Mouse (Mus musculus) midbrain, postnatal 0 days (tissue): ENCODE data around the gene Lnx2. TPM values are rescaled to one million over a fixed set of nuclear protein-coding genes. Genes with fewer than 3 reads are reported as not detected.

Source experiments
- ATAC-seq: fragments of 200-750 bp; cut with Nextera tagmentation; 2 replicates; pipeline ENCODE4 v1.8.0; 2017; ENCODE audit warnings: moderate number of reproducible peaks, mild to moderate bottlenecking, moderate TSS enrichment, moderate library complexity; ENCODE audit not compliant: low FRiP score
- DNase-seq: peaks from one replicate; pipeline ENCODE4 v3.0.0-alpha.2; 2015; ENCODE audit warnings: low spot score
- H3K27ac ChIP-seq: fragments of 300-500 bp; sonication (generic); 2 replicates; pipeline ENCODE4 v1.5.1; 2014; ENCODE audit warnings: low read depth, mild to moderate bottlenecking, low read length, mixed read lengths
- H3K27me3 ChIP-seq: fragments of 300-500 bp; sonication (generic); 2 replicates; pipeline ENCODE4 v1.6.1; 2014; ENCODE audit warnings: low read length, control low read depth, mixed read lengths; ENCODE audit not compliant: insufficient read depth
- H3K36me3 ChIP-seq: fragments of 300-500 bp; sonication (generic); 2 replicates; pipeline ENCODE4 v1.6.1; 2014; ENCODE audit warnings: low read length, control low read depth, mixed read lengths; ENCODE audit not compliant: insufficient read depth
- H3K4me1 ChIP-seq: fragments of 300-500 bp; sonication (generic); 2 replicates; pipeline ENCODE4 v1.6.1; 2014; ENCODE audit warnings: mild to moderate bottlenecking, control low read depth, antibody characterized with exemption, low read length, mixed read lengths; ENCODE audit not compliant: insufficient read depth
- H3K4me2 ChIP-seq: fragments of 300-500 bp; sonication (generic); 2 replicates; pipeline ENCODE4 v1.6.1; 2014; ENCODE audit warnings: low read depth, mild to moderate bottlenecking, low read length, mixed read lengths; ENCODE audit not compliant: poor library complexity, severe bottlenecking
- H3K4me3 ChIP-seq: fragments of 300-500 bp; sonication (generic); 2 replicates; pipeline ENCODE4 v1.5.1; 2014; ENCODE audit warnings: low read depth, mild to moderate bottlenecking, low read length, moderate library complexity
- H3K9ac ChIP-seq: fragments of 300-500 bp; sonication (generic); replicated peaks from 2 replicates; pipeline ENCODE4 v1.6.1; 2014; ENCODE audit warnings: mild to moderate bottlenecking, low read length, moderate library complexity, mixed read lengths; ENCODE audit not compliant: poor library complexity, severe bottlenecking
- H3K9me3 ChIP-seq: fragments of 300-500 bp; sonication (generic); 2 replicates; pipeline ENCODE4 v1.6.1; 2016; ENCODE audit warnings: low read length, control low read depth
- CTCF ChIP-seq: IDR thresholded peaks from 2 replicates; pipeline ENCODE4 v1.5.1; 2016; ENCODE audit warnings: antibody characterized with exemption, mild to moderate bottlenecking
- WGBS: fragments of 180-500 bp; shearing (Covaris S2); extraction: QIAGEN DNeasy Blood & Tissue Kit; methylation state at CpG from one replicate; pipeline ENCODE4 v1.1.7; 2014; 5-methylcytosine and 5-hydroxymethylcytosine counted together
- polyA plus RNA-seq: library from polyadenylated mRNA; unstranded; fragments of >200 nt; fragmentation: Nextera tagmentation; extraction: Ambion mirVana; gene quantifications from 2 replicates; pipeline ENCODE4 v1.2.1, GENCODE M21; 2015
- total RNA-seq: library from RNA; depleted of rRNA; stranded (reverse); fragments of >200 nt; gene quantifications from 2 replicates; pipeline ENCODE4 v1.2.3, GENCODE M21; 2014

Lnx2 gene
- total and polyA plus RNA-seq, 2 experiments from 2014 or later, result 2.9 to 5.6 TPM

DNA sequence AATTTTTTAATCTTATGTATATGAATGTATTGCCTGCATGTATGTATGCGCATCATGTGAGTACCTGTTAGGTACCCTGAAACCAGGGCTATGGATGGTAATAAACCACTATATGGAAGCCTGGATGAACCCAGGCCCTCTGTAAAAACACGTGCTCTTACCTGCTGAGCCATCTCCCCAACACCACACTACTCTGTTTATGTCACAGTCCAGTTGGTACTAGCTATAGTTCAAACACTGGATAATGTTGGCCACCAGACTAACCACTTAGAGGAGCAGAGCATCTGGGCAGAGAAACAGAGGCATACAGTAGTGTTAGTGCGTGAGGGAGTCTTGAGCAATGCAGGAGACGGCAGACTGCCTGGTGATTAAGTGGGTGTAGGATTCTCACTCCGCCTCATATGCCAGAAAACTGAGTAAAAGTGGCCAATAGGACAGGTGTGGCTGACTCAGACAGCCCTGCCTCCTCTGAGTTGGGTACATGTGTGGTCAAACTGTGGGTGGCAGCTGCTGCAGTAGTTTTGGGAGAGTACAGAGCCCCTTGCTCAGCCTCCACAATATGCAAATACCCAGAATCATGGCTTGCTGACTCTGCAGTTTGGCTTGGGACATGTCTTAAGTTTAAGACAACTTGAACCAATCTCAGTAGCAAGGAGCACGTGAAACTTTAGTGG is 20.7 kb downstream of the Lnx2 start:
- DNase-seq (no peak), ATAC-seq (no peak)
- H3K9ac ChIP-seq, result no peak overlapping the region
- no peak overlapping the region for H3K4me3 ChIP-seq
- H3K4me1 ChIP-seq, result peaks cover 4% of the 10 kb centered on the region; the same call in 1 of the 2 replicates
- TF ChIP-seq CTCF, result no peak
- H3K9me3 ChIP-seq, result no peaks in the 10 kb centered on the region
- H3K4me2 ChIP-seq, result no peak overlapping the region
- H3K27ac ChIP-seq, result no peak overlapping the region
- no peaks in the 10 kb centered on the region for H3K27me3 ChIP-seq
- WGBS, result 93% methylated on average over 6 of the region's 6 CpGs
- H3K36me3 ChIP-seq, result no peaks in the 10 kb centered on the region

DNA sequence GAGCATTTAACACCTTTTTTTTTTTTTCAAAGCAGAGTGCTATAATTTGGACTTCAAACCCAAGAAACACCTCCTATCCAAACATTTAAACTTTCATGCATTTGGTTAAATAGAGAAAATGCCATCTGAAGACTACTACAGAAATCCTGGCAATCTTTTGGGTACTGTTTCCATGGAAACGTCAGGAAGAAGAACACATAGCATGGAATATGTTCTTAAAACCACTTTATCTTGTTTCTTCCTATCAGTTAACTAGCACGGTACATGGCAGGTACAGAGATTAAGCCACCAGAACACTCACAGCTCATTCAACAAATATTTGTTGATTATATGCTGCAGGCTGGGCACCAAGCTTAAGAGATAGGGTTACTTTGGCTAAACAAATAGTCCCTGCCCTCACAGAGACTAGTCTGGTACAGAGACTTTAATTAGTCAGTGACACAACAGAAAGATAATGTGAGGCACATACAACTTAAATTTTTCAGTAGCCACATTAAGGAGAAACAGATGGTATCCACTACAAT is 21.6 kb downstream of the Lnx2 start:
- Histone ChIP-seq H3K9ac (no peak overlapping the region), H3K27me3 (no peaks in the 10 kb centered on the region), H3K27ac (no peak overlapping the region), H3K36me3 (no peaks in the 10 kb centered on the region), H3K4me3 (no peak overlapping the region), H3K9me3 (no peaks in the 10 kb centered on the region), H3K4me1 (peaks cover 4% of the 10 kb centered on the region; the same call in 1 of the 2 replicates), H3K4me2 (no peak overlapping the region)
- ATAC-seq (no peak), DNase-seq (no peak)
- WGBS, result 48% methylated on average over 2 of the region's 2 CpGs
- TF ChIP-seq CTCF, result no peak

DNA sequence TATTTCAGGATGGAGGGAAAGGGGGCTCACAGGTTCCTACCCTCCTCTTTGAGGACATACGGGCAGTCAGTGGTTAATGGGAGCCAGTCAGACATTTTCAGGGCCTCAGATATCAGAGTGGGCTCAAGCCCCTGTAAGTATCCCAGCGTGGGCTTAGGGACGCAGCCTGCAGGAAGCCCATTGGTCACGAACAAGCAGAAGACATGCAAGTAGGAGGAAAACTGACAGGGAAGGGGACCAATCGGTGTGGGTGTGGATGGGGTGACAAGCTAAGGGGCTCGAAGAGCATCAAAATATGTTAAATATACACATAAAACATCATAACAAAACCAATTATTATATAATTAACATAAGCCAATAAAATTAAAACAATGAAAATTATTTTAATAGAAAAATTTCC is 22.1 kb downstream of the Lnx2 start:
- 87% methylated on average over 6 of the region's 6 CpGs for WGBS
- Histone ChIP-seq H3K4me3 (no peak overlapping the region), H3K27ac (no peak overlapping the region), H3K9ac (no peak overlapping the region), H3K27me3 (no peaks in the 10 kb centered on the region), H3K4me2 (no peak overlapping the region), H3K9me3 (no peaks in the 10 kb centered on the region), H3K36me3 (no peaks in the 10 kb centered on the region), H3K4me1 (peaks cover 4% of the 10 kb centered on the region; the same call in 1 of the 2 replicates)
- no peak for TF ChIP-seq CTCF
- no peak for DNase-seq
- ATAC-seq, result no peak

DNA sequence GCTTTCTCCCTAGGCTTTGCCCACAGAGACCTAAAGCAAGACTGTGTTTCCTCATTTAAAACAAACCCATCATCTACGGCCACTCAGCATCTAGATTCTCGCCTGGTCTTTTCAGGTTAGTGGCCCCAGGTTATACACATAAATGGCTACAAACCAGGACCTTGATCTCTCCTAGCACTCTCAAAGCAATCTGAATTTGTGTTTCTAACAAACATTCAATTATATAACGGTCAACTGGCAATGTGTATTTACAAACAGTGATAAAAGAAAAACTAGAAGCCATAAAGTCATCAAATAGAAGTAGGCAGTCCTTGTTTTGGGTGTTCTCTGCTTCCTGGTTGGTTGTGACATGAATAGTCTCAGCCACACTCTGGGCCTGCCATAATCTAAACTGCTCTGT is 22.9 kb downstream of the Lnx2 start:
- no peak overlapping the region for H3K4me2 ChIP-seq
- WGBS, result 88% methylated on average over 3 of the region's 3 CpGs
- no peak for TF ChIP-seq CTCF
- no peak overlapping the region for H3K9ac ChIP-seq
- no peaks in the 10 kb centered on the region for H3K9me3 ChIP-seq
- H3K27me3 ChIP-seq, result no peaks in the 10 kb centered on the region
- DNase-seq (no peak), ATAC-seq (no peak)
- H3K4me1 ChIP-seq, result peaks cover 4% of the 10 kb centered on the region; the same call in 1 of the 2 replicates
- no peak overlapping the region for H3K27ac ChIP-seq
- no peaks in the 10 kb centered on the region for H3K36me3 ChIP-seq
- H3K4me3 ChIP-seq, result no peak overlapping the region

DNA sequence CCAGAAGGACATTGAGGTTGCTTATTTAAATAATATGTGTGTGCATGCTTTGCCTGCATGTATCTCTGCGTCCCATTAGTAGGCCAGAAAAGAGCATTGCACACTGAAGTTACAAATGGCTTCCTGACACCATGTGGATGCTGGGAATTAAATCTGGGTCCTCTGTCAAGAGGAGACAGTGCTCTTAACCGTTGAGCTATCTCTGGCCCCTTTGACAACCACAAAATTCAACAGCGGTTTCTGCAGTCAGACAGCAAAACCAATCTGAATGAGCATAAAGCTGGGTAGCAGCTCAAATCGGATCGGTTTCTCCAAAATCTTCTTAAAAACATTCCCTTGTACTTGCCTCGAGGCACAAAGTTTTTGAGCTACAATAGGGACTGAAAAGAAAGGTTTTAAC is 23.3 kb downstream of the Lnx2 start:
- no peaks in the 10 kb centered on the region for H3K9me3 ChIP-seq
- no peak for ATAC-seq

DNA sequence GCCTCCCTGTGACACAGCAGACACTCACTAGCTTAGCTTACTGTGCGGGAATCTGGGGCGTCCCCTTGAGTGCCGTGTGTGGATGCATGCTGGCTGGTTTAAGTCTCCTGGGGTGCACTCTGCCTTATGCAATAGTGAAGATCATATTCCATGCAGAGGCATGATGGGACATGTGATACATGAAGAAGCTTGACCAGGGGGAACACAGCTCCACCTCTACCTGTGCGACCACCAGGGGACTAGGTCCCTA is 24.2 kb downstream of the Lnx2 start:
- H3K27me3 ChIP-seq, result no peaks in the 10 kb centered on the region
- no peak for ATAC-seq
- TF ChIP-seq CTCF, result no peak

More for the DNA sequence above, 23.3 kb downstream of the Lnx2 start:
- TF ChIP-seq CTCF, result no peak
- H3K4me1 ChIP-seq, result peaks cover 4% of the 10 kb centered on the region; the same call in 1 of the 2 replicates
- no peak overlapping the region for H3K9ac ChIP-seq
- H3K27ac ChIP-seq, result no peak overlapping the region
- DNase-seq, result no peak
- no peak overlapping the region for H3K4me3 ChIP-seq
- H3K36me3 ChIP-seq, result no peaks in the 10 kb centered on the region
- WGBS, result 69% methylated on average over 6 of the region's 6 CpGs
- no peak overlapping the region for H3K4me2 ChIP-seq
- no peaks in the 10 kb centered on the region for H3K27me3 ChIP-seq

More for the DNA sequence above, 24.2 kb downstream of the Lnx2 start:
- H3K9ac ChIP-seq, result no peak overlapping the region
- H3K36me3 ChIP-seq, result no peaks in the 10 kb centered on the region
- 55% methylated on average over 4 of the region's 4 CpGs for WGBS
- H3K4me1 ChIP-seq, result peaks cover 4% of the 10 kb centered on the region; the same call in 1 of the 2 replicates
- no peak overlapping the region for H3K27ac ChIP-seq
- no peaks in the 10 kb centered on the region for H3K9me3 ChIP-seq
- H3K4me3 ChIP-seq, result no peak overlapping the region
- no peak overlapping the region for H3K4me2 ChIP-seq
- DNase-seq, result no peak
